Mouse (Mus musculus) myocyte (in vitro differentiated cells): ENCODE data around the gene Arhgap31.

Experiments
- CEBPB ChIP-seq: IDR thresholded peaks from 2 replicates; pipeline ENCODE4 v1.6.1; 2011; ENCODE audit warnings: mild to moderate bottlenecking, moderate library complexity; ENCODE audit not compliant: poor library complexity, insufficient read depth, severe bottlenecking
- E2F4 ChIP-seq: IDR thresholded peaks from one replicate; pipeline ENCODE4 v1.6.1; 2011; ENCODE audit warnings: mild to moderate bottlenecking, control low read depth, moderate library complexity; ENCODE audit not compliant: insufficient read depth
- MYOG ChIP-seq, 3 experiments: IDR thresholded peaks; one replicate each; pipeline ENCODE4 v1.6.1; 2011; ENCODE audit warnings: control low read depth in 2 of 3, low read depth in 2 of 3, mild to moderate bottlenecking in 2 of 3; ENCODE audit not compliant: insufficient read length in 2 of 3, control insufficient read depth in 1 of 3, insufficient read depth in 1 of 3
- POLR2A ChIP-seq: IDR thresholded peaks from one replicate; pipeline ENCODE4 v1.6.1; 2011; ENCODE audit warnings: low read depth, mild to moderate bottlenecking, control low read depth, moderate library complexity; ENCODE audit not compliant: insufficient read length
- USF1 ChIP-seq: IDR thresholded peaks from one replicate; pipeline ENCODE4 v1.6.1; 2011; ENCODE audit warnings: low read depth, mild to moderate bottlenecking, control low read depth, moderate library complexity

GRCm38 (mm10) chr16:38587572-38587971 lies 125.5 kb downstream of the Arhgap31 start:
- TF ChIP-seq POLR2A (no peak), CEBPB (no peak), USF1 (no peak), MYOG (IDR thresholded peaks at IDR 0.05; ENCODE audit: control insufficient read depth in 1 of 3, insufficient read depth in 1 of 3, insufficient read length in 2 of 3, low read depth in 2 of 3) (no peak), E2F4 (no peak)
